Mouse (Mus musculus) fat pad, adult 2 months (tissue): Measurements from ENCODE around the gene Fbxl19.
A peak's percentile ranks its signal among the peaks of the same experiment; 100 is the strongest.
"Not testable (repeated sequence)": the region's sequence is repeated elsewhere in the genome, so short reads cannot be mapped to it uniquely, and the experiment has no call there.

Experiments
- DNase-seq: peaks from one replicate; pipeline ENCODE4 v3.0.0-alpha.2; 2011; ENCODE audit warnings: low read depth, low spot score; ENCODE audit errors: extremely low read depth

Fbxl19 gene

DNA sequence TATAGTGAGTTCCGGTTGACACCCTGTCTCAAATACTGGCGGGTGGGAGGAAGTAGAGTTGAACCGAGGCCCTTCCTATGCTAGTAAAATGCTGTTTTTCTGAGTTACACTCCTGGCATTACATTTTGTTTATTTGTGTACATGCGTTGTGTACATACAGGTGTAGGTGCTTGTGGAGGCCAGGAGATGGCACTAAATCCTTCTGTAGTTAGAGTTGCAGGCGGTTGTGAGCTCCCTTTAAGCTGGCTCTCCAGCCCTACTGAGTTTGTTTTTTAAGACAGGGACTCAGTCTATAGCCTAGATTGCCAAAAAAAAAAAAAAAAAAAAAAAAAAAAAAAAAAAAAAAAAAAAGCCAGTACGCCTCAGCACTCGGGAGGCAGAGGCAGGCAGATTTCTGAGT is 16.4 kb upstream of the Fbxl19 start:
- no peak for DNase-seq

DNA sequence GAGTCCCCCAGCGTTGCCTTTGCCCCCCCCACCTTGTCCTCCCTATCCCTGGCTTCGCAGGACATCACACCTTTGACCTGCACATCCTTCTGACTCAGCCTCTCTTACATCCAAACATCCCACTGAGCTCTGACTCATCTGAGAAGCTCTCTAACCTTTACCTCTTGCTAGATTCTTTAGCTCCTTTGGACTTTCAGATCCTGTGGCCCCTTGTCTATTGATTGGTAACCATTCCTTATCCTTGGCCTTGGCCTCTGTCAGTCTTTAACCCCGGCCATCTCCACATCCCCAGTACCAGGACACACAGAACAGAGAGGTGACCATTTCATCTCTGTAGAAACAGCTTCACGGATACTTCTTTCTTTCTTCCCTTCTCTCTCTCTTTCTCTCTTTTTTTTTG is 14.2 kb upstream of the Fbxl19 start:
- no peak for DNase-seq

DNA sequence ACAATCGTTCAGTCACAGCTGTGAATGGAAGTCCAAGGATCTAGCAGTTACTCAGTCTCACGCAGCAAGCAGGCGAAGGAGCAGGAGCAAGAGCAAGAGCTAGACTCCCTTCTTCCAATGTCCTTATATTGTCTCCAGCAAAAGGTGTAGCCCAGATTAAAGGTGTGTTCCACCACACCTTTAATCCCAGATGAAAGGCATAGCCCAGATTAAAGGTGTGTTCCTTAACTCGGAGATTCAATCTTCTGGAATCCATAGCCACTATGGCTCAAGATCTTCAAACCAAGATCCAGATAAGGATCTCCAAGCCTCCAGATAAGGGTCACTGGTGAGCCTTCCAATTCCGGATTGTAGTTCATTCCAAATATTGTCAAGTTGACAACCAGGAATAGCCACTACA is 12.3 kb upstream of the Fbxl19 start, which contains the start of gene Ctf2:
Gene Ctf2 (minus strand): TSS at position 101 of the 400 bp plus-strand sequence.
- not testable (repeated sequence) for DNase-seq

DNA sequence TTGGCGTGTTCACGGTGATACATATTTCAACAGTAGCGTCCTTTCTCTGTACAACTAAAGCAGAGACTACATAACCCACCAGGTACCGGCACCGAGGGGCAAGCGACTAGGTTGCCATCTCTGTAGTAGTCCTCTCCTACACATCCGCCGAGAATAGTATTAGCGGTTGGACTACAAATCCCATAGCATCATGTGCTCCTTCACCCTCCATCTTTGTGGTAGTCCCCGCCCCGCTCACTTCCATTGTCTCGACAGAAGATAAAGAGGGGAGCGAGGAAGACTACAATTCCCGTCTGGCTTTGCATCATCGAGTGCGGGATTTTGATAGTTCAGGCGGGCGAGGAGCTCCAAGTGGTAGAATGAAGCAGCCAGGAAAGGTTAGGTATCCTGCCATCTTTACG is 908 bp downstream of the Fbxl19 start:
- DNase-seq, result peak; percentile 86

DNA sequence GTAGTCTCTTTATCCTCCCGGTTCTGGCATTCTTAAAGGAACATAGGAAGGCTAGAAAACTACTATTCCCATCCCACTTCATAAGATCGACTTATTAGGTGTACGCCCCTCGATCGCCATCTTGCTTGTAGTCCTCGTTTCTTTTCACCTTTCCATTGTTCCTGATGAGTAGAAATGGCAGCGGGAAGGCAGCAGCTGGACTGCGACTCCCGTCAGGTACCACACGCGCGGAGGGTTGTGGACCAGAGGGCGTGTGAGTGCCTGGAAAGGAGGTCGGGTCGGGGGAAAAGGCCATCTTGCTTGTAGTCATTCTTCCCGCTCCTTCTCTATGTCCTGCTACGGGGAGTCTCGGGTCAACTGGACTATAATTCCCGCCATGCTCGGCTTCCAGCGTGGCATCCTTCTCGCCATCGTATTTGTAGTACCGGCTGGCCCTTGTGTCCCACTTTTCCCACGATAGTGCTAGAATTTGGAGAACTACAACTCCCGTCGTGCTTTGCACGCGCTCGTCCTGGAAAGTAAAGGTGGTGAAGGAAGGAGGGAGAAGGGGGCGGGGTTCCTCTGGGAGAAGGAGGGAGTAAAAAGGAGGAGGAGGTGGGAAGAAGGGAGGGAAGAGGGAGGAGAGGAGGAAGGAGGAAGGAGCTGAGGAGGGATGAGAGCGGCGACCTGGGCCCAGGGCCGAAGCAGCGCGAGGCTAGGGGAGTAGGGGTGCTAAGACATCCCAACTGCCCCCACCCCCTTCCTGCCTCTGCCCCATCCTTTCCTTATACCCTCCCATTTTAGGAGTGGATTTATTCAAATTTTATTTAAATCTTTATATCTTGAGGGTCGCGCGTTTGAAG is 1.5 kb downstream of the Fbxl19 start:
- DNase-seq, result peak; percentile 96

DNA sequence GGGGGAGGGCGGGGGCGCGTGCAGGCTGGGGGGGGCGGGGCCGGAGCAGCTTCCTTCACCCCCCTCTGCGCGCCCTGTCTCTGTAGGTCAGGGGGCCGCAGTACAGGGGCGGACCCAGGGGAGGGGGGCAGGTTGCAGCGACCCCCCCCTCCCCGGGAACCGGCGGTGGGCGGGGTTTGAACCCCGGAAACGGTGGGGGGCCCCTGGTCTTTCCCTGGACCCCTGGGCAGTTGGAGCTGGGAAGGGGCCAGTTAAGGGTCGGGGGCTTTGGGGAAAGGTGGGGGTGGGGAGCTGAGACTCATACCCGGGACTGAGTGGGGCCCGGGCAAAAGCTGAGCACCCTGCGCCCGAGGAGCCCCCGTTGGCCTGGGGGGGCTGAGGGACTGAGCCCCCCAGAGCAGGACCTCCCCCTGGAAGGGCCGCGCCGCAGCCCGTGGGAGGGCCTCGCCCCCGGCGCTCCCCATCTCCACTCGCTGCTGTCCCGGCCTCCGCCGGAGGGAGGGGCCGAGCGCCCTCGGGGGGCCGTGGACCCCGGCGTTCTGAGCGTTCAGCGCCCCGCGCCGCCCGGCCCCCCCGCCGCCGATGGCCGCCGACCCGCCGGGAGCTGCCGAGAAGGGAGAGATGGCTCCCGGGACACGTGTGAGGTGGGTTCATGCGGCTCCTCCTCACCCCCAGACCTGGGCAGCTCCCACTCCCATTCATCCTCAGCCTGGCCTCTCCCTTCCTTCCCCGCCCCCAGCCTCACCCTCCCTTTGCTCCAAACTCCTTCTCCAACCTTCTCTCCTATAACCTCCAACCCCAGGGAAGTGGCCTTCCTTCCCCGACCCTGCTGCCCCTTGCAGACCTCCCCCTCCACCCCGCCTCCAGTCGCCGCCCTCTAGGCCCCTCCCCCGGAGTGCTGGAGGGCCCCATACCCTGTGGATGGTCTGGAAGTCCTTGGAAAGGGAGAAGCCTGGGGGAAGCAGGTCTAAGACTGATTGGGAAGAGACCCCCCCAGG is 2.5 kb downstream of the Fbxl19 start:
- DNase-seq, result no peak

DNA sequence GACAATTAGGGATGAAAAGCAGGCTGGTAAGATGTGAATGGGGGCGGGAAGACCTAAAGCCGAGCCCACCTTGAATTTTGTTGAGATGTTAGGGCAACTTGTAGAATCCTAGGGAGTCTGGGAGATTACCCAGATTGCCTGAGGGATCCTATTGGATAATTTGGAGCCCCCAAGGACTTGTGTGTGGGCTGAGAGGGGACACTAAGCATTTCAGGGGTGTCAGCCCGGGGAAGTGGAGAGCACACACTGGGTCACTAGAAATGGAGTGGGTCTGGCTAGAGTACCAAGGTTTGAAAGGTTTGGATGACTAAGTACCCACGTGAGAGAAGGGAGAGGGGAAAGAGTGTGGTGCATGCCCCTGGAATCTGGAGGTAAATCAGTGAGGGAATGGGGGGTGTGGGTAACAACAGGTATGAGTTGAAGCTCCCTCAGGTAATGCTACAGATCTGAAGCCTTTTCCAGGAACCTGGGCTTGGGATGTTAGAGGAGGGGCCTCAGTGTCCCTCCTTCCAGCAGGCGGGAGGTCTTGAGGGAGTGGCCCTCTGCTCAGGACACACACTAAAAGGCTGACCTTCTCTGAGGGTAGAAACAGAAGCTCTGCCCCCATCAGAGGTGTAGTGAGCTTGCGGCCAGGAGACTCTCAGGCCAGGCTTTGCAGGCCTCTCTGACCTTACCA is 3.4 kb downstream of the Fbxl19 start:
- no peak for DNase-seq

DNA sequence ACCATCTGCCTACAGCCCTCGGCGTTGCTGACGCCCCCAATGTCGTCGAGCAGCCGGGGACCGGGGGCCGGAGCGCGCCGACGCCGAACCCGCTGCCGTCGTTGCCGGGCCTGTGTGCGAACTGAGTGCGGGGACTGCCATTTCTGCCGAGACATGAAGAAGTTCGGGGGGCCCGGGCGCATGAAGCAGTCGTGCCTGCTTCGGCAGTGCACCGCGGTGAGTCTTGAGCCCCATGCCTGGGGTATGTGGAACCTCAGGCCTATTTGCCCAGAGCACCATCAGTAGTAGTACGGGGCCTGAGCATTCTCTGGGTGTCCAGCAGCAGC is 3.9 kb downstream of the Fbxl19 start:
- DNase-seq, result no peak

DNA sequence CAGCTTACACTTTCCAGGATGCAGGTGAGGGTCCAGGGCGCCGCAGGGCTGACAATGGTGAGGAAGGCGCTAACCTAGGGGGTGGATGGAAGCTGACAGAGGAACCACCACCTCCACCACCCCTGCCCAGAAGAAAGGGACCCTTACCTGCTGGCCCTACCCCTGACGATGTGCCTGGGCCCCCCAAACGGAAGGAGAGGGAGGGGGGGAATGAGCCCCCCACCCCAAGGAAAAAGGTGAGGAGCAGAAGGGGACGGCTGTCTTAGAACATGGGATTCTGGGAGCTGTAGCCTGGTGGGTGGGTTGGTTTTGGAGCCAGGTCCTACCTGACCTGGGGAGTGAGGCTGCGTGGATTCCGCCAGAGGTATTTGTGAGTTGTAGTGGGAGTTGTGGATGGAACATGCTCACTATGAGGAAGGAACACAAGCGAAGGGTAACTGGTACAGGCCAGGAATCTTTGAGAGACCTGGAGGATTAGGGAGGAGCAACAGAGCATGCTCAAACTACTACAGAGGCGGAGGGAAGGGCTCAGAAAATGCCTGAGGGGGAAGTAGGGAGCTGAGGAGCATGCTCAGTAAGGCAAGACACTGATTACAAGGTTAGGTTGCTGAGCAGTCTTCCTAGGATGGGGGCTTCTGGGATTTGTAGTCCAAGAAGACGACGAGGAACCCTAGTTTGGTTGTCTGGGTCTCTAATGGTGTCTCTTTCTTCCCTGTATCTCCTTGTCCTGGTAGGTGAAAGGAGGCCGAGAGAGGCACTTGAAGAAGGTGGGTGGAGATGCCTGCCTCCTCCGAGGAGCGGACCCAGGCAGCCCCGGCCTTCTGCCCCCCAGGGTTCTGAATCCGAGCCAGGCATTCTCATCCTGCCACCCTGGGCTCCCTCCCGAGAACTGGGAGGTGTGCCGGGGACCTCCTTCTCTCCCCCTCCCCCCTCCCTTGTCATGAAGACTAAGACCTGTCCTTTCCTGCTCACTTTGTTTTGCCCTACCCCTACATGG is 6.1 kb downstream of the Fbxl19 start:
- peak; percentile 78 for DNase-seq

DNA sequence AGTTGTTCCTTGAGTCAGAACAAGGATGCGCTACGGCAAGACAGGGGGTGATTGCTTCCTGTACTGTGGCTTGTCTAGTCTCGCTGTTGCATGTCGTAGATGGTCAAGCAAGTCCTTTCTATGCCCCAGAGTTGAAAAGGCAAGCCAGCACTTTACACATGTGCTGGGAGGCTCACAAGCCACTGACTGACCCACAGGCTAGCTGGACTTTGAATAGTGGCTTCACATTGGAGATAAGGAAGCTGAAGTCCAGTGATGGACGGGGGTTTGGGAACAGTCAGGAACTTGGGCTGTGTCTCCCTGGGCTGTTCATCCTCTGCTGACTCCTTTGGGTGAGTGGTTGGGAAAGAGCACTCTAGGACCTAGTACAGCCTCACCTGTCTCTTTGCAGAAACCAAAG is 7.3 kb downstream of the Fbxl19 start:
- DNase-seq, result no peak

DNA sequence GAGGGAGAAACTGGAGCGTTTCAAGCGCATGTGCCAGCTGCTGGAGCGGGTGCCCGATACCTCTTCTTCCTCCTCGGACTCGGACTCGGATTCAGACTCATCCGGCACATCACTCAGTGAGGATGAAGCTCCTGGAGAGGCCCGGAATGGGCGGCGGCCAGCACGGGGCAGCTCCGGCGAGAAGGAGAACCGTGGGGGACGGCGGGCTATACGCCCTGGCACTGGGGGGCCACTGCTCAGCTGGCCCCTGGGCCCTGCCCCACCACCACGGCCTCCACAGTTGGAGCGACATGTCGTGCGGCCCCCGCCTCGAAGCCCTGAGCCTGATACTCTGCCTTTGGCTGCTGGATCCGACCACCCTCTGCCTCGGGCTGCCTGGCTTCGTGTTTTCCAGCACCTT is 7.7 kb downstream of the Fbxl19 start:
- DNase-seq, result no peak

DNA sequence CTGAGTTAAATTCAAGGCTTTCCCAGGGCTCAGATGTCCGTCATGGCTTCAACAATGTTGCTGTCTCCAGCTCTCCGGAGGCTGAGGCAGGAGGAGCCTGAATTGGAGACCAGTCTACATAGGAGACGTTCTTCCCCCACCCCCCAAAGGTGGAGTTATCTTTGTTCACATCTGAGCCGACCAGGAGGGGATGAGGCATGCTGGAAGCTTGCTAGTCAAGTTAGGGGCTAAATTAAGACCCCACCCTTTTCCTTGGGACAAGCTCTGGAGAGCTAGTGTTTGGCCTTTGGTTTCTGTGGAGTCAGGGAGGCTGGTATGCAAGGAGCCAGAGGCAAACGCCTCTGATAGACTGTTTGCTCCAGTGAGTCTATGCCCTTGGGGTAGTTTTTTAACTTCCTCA is 8.8 kb downstream of the Fbxl19 start:
- no peak for DNase-seq

DNA sequence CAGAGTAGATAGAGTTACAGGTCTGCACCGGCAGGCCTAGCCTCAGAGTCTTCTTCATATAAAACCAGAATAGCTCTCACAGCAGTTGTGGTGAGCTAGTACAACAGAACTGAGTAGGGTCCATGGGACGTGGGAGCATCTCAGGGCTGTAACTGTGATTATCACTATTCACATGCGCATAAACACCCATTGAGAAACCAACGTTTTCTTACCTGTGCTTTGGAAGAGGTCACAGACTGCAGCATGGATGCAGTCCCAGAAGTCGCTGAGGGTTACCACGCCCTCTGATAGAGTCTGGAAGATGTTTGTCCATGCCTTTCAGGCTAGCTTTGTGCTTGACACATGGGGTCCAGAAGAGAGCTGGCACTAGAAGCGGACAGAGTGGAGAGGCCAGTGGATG is 9.4 kb downstream of the Fbxl19 start:
- DNase-seq, result no peak

DNA sequence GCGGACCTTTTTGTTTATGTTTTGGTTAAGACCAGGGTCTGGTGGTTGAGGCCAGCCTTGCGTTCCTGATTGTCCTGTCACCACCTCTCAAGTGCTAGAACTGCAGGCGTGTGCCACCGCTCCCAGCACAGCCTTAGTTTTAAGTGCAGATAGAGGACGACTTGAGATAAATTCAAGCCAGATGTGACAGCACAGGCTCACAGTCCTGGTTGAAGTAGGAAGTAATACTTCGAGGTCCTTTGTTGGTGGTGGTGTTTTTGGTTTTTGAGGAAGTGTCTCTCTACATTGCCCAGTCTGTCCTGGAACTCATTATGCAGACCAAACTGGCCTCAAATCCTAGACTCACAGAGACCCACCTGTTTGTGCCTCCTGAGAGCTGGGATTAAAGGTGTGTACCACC is 15.4 kb downstream of the Fbxl19 start:
- no peak for DNase-seq

DNA sequence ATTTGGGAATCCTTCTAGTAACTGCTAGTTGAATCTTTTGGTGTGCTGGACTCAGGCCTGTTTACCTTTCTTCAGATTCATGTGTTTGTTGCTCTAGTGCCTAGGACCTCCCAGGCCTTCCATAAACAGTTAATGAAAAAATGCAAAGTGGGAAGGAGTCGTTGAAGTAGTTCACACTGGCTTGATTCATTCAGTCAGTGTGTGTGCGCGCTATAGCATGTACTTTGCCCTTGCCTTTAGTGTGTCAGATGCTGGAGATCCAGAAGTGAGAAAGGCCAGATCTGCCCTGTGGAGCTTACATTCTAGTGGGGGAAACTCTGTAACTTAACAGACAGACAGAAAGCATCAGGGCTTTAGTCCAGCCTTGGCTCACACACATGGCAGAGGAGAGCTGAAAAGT is 16.1 kb downstream of the Fbxl19 start:
- DNase-seq, result no peak

DNA sequence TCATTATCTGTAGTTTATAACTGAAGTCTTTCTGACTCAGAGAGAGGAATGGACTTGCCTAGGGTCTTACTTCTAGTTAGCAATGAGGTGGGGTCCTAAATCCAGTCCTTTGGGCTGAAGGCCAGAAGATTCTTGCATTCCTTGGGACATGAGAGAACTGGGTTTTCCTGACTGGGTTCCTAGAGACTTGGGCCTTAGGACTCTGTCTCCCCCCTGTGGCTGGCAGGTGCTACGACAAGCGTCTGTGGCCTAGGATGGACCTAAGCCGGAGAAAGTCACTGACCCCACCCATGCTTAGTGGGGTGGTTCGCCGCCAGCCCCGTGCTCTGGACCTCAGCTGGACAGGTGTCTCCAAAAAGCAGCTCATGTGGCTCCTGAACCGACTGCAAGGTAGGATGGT is 16.7 kb downstream of the Fbxl19 start:
- DNase-seq, result no peak

DNA sequence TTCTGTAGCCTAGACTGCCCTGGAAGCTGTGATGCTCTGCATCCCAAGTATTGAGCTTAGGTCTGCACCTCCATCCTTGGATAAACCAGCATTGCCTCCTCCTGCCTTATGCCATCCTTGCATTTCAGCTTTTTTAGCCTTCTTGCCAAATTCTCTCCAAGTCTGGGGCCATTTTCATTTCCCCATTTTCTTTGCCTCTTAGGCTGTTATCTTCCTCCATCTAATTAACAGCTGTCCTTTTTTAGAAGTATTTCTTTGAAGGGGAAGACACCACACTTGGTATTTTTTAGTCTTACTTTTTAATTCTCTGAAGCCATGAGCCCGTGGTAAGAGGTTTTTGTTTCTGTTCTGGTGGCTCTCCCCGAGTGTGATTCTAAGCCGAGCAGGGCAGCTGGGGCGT is 19.3 kb downstream of the Fbxl19 start:
- no peak for DNase-seq

DNA sequence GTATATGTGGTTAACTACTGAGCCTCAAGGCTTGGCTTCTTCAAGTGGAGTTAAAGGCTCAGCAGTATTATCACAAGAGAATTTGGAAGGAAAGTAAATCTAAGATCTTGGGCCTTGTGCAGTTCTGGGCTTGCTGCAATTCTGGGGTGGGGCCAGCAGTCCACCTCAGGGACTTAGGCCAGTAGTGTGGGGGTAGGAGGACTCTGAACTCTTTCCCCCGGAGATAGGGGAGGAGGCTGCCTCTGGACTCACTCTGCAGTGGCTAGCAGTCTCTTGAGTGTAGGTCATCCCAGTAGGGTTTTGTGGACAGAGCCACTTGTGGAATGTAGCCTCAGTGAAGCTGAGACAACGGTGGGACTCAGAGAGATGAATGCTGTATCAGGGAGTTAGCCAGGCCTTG is 21.4 kb downstream of the Fbxl19 start:
- DNase-seq, result no peak

DNA sequence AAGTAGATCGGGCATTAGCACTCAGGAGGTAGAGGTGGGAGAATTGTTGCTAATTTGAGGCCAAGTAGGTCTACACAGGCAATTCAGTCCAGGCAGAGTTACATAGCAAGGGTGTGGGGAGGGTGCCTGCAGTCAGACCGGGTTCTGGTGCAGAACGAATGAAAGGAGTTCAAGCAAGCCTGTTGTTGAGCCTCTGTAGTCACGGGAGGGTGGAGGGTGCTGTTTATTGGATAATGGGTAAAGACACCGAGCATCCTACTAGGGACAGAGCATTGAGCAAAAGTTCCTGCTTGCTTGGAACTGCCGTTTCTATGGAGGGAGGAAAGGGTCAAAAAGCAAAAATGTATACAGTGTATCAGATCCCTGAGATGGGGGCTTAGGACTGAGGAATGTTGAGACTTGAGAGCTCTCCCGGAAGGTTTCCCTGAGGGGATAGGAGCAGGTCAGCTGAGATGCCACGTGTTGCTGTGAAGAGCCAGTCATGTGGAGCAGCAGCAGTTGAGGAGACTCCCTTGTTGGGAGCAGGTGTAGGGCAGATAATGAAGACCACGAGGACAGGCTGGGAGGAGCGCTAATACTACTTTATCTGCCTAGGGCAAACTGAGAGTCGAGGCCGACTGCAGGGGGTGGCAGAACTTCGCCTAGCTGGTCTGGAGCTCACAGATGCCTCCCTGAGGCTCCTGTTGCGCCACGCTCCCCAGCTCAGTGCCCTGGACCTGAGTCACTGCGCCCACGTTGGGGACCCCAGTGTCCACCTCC is 22.7 kb downstream of the Fbxl19 start:
- no peak for DNase-seq
